Mouse (Mus musculus) urinary bladder, postnatal 4 days (tissue): ENCODE data around the gene Cfap99.

ENCODE experiments used
- DNase-seq, 2 experiments: peaks; one replicate each; pipeline ENCODE4 v3.0.0; 2021 to 2022; ENCODE audit warnings: low spot score in 2 of 2

Gene Cfap99

GRCm38 (mm10) chr5:34278058-34278457 lies 10.3 kb upstream of the Cfap99 start:
- no peak for DNase-seq

GRCm38 (mm10) chr5:34279214-34279613 lies 9.2 kb upstream of the Cfap99 start:
- DNase-seq = no peak

GRCm38 (mm10) chr5:34280976-34281375 lies 7.4 kb upstream of the Cfap99 start:
- DNase-seq = no peak

- no peak for DNase-seq
Observed at GRCm38 (mm10) chr5:34283355-34283754, 5.0 kb upstream of the Cfap99 start.

DNA sequence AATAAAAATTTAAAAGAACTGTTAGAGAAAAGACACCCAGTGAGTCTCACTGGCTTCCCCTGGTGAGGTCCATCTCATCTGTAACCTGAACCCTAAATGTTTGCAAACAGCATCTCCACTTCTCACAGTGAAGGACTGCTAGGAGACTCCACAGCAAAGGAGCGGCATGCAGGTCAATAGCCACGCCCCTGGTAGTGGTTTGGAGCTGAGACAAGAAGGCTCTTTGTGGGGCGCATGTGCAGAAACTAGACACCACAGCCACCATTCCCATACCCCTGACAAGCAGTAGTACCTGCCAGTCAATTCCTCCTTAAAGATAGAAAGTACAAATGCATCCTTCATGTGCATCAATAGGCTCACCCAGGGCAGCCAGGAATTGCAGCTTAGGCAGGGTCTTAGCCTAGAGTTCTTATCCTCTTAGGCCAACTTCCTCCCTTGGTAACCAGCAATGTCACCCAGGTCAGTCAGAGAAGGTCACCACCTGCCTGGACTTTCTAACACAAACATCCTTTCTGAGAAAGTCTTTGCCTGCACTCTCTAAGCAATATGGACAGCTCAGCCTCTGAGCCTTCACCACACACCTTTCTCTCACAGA lies 4.1 kb upstream of the Cfap99 start:
- no peak for DNase-seq

- no peak for DNase-seq
Observed at GRCm38 (mm10) chr5:34285285-34285684, 3.1 kb upstream of the Cfap99 start.

GRCm38 (mm10) chr5:34286516-34286915 lies 1.9 kb upstream of the Cfap99 start:
- DNase-seq = no peak

GRCm38 (mm10) chr5:34287001-34287837 lies 1.2 kb upstream of the Cfap99 start:
- no peak for DNase-seq

DNA sequence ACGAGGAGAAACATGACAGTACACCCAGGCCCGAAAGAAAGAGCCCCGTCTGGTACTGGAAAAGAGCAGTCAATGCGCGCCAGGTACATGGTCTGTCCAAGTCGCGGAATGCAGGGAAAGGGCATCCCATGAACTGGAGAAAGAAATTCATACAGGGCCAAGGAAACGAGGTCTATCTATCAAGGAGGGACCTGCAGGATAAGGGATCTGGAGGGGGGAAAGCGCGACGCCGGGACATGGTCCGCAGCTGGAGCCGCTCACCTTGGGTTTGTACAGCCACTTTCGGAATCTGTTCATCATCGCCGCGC lies 608 bp upstream of the Cfap99 start:
- no peak for DNase-seq

DNA sequence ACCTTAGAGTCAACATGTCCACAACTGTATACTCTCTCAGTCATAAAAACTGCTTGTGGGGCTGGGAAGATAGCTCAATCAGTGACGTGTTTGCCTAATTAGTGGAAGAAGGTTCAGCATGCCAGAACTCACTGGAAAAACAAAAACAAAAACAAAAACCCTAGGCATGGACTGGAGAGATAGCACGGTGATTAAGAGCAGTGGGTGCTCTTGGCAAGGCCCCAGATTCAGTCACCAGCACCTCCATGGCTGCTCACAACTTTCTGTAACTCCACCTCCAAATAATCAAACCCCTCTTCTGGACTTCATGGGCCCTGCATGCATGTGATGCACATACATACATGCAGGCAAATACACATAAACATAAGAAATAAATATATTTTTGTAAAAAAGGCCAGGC lies 886 bp downstream of the Cfap99 start:
- DNase-seq = no peak

DNA sequence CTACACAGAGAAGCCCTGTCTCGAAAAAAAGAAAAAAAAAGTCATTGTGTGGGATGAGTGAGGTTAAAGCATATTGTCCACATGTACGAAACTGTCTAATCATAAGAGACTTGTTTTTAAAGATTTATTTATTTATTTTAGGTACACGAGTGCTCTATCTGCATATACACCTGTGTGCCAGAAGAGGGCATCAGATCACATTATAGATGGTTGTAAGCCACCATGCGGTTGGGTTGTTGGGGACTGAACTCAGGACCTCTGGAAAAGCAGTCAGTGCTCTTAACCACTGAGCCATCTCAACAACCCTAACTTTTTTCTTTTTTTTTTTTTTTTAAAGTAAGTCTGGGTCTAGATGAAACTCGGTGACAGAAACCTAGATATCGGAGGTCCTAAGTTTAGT lies 5.0 kb downstream of the Cfap99 start:
- no peak for DNase-seq

GRCm38 (mm10) chr5:34294696-34295095 lies 6.3 kb downstream of the Cfap99 start:
- no peak for DNase-seq

GRCm38 (mm10) chr5:34295141-34295540 lies 6.7 kb downstream of the Cfap99 start:
- DNase-seq = no peak

DNA sequence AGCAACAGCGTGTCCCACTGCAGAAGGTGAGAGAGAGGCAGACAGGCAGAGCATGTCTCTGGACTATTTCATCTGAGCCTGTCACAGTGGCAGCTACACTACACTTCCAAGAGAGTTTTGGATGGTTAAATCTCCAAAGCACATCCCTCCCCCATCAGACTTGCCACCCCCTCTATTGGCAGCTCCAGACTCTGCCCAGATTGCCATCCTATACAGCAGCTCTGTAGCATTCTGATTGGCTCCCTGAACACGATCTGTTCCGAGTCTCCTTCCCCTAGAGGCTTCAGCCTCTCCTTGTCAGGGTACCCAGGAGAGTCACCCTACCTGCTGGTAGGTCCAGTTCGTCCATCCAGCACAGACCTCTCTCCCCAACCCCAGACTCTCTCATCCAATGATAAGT lies 9.7 kb downstream of the Cfap99 start:
- no peak for DNase-seq

GRCm38 (mm10) chr5:34298937-34299535 lies 10.6 kb downstream of the Cfap99 start:
- DNase-seq = no peak

DNA sequence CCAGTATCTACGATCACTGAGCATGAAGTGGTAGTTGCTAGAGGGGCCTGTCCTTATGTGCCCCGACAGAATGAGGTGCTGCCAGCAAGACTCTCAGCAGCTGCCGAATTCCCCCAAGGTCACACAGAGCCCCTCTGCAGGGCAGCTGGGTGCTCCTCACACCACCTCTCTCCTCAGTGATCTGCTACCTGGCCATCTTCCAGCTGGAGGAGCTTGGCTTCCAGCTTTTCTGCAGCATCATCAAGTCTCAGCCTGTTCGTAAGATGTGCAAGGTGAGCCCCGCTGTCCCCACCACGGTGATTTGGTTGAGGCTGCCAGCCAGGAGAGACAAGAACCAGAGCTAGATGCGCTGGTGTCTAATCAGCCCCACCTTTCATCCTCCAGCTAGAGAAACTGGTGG lies 14.0 kb downstream of the Cfap99 start:
- no peak for DNase-seq

DNA sequence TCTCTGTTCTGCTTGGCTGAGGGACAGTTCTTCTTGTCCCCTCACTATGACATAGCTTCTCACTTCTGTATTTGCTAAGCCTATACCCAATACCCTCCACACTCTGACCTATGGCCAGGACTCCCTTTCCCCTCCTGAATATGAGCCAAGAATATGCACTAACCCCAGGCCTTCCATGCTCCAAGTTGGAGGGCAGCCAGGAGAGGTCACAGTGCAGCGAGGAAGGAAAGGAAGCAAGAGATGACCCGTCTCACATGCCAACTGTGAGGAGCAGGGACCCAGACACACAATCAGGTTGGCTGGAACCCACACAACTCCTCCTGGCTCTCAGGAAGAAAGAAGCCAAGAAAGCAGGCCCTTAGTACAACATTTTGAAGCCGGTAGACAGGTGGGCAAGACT lies 20.6 kb downstream of the Cfap99 start:
- DNase-seq = no peak

DNA sequence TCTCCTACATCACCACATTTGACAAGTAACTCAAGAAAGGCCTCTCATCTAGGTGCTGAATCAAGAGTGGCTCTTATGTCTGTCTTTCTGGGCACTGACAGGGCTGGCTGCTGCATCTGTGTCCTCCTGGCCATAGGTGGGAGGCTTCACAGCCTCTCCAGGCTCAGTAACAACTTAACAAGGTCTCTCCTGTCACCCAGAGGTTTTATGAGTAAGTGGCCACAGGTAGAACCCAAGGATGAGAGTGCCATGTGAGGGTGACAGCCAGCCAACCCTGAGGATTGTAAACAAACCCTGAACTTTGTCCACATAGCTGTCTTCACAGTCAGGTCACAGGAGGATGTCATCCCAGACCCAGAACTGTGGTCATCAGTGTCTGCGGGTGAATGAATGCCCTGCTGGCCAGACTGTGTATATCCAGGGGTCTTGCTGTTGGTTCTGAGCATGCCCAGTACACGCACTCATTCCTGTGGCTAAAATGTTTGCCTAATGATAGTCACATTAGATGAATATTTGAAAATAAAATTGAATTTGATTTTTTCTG lies 31.2 kb downstream of the Cfap99 start:
- DNase-seq = no peak

GRCm38 (mm10) chr5:34321236-34321635 lies 32.8 kb downstream of the Cfap99 start:
- no peak for DNase-seq

GRCm38 (mm10) chr5:34325286-34325685 lies 36.9 kb downstream of the Cfap99 start:
- no peak for DNase-seq

- DNase-seq = no peak
Observed at GRCm38 (mm10) chr5:34326249-34326691, 37.9 kb downstream of the Cfap99 start.

DNA sequence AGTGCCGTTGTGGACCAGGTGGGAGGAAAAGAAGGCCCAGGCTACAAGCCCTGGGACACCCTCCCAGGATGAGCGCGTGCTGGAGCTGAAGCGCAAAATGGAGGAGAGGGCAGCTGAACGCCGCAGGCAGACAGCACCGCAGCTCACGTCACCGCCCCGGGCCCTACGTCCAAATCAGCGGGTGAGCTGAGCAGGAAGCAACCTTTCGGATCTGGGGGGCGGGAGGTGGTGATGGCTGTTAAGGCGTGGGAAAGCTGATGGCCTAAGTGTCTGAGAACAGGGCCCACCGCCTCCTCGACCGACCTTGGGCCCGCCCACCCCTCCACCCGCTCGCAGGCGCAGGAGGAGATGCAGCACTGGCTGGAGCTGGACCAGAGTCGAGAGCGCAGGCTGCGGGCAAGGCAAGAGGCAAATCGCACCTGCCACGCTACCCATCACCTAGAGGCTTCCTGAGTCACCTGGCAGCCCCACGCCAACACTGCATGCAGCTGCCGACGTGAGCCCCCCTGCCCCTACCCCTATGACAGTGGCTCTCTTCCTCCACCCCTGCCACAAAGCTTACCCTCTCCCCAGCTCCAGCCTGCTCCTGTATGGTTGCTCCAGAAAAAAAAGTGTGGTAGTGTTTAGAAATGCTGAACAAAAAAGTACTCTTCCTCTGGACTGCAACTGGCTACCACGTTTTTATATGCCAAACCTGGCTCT lies 38.6 kb downstream of the Cfap99 start:
- DNase-seq = peak in 1 of 2 experiments; percentile 22
